ENCODE assay signal across 25 mouse cellular contexts in the genomic region with DNA sequence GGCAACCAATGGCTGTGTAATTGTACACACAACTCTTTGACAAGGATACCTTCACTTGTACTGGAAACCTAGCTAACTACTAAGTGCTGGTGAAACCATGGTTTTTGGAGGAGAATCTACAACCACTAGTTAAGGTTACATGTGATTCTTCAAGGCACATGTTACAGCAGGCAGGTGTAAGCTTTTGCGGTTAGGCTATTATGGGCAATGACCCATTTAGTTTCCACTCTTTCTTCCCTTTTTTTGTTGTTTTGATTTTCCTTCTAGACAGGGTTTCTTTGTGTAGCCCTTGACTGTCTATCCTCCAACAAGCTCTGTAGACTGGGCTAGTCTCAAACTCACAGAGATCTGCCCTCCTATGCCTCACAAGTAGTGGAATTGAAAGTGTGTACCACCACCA. TPM values are rescaled to one million over a fixed set of nuclear protein-coding genes. Genes with fewer than 3 reads are reported as not detected.
A peak's percentile ranks its signal among the peaks of the same experiment; 100 is the strongest.
DNase-seq lines count a peak whose midpoint lies in the region; ATAC-seq and TF ChIP-seq lines count a peak whose summit lies in the region.
"Had no signal": no experiment of that assay in that cellular context is flagged by ENCODE, and none has a peak within 500 bp of the region (broad histone marks: within the 10 kb centered on the region; RNA-seq: fewer than 3 reads in every experiment).

No protein-coding gene starts in this region.

- peaks cover 0 to 30% of the 10 kb centered on the region in 2 experiments; a peak in 2 of 4 replicates for H3K4me1 ChIP-seq in CH12.LX (ENCODE audit: control insufficient read depth in 1 of 2, insufficient read depth in 2 of 2)
- H3K4me1 ChIP-seq in hindbrain, embryonic 13.5 days (replicated peaks), result peaks cover 13% of the 10 kb centered on the region
- H3K4me1 ChIP-seq in intestine, embryonic 15.5 days (replicated peaks), result peaks cover 10% of the 10 kb centered on the region

- peaks cover 0 to 22% of the 10 kb centered on the region in 2 experiments for H3K36me3 ChIP-seq in CH12.LX (replicated peaks in 1 of 2; ENCODE audit: control insufficient read depth in 1 of 2, insufficient read depth in 1 of 2, low read length in 1 of 2)
- H3K36me3 ChIP-seq in hindbrain, embryonic 13.5 days, result no peaks in the 10 kb centered on the region
- no peaks in the 10 kb centered on the region for H3K36me3 ChIP-seq in intestine, embryonic 15.5 days
- H3K36me3 ChIP-seq: embryonic facial prominence, embryonic 13.5 days; embryonic facial prominence, embryonic 15.5 days; forebrain, embryonic 12.5 days had no signal

- peak; percentile 59 for ATAC-seq in neutrophil, adult 5-6 weeks (ENCODE audit: extremely low read depth, insufficient number of reproducible peaks, low FRiP score, poor library complexity, severe bottlenecking)
- no peak for ATAC-seq in hindbrain, embryonic 13.5 days (ENCODE audit: low FRiP score)
- no peak for ATAC-seq in intestine, embryonic 15.5 days
- ATAC-seq: activated CD4-positive, CD25-positive, alpha-beta regulatory T cell, adult 4 months; CD4-positive, CD25-positive, alpha-beta regulatory T cell, adult 4 months; forebrain, embryonic 14.5 days; forebrain, embryonic 16.5 days; Patski had no signal

- no peaks in the 10 kb centered on the region for H3K27me3 ChIP-seq in CH12.LX (replicated peaks)
- H3K27me3 ChIP-seq in hindbrain, embryonic 13.5 days, result 0 out of 2 replicates have a peak, but pooled peaks cover 5% of the 10 kb centered on the region
- H3K27me3 ChIP-seq in intestine, embryonic 15.5 days (replicated peaks), result no peaks in the 10 kb centered on the region
- H3K27me3 ChIP-seq: embryonic facial prominence, embryonic 13.5 days; embryonic facial prominence, embryonic 15.5 days; forebrain, embryonic 12.5 days; Patski had no signal

- dilution Hi-C loops in CH12.LX (cut with MboI; ENCODE audit: extremely low pct_ligation_motif_present, extremely low pct_unique_long_range_greater_than_20kb, low sequenced_read_pairs), result no loop called here

- no peak overlapping the region for H3K4me2 ChIP-seq in CH12.LX (ENCODE audit: insufficient read depth, low read depth, poor library complexity, severe bottlenecking)
- H3K4me2 ChIP-seq in hindbrain, embryonic 13.5 days, result no peak overlapping the region
- H3K4me2 ChIP-seq in intestine, embryonic 15.5 days (replicated peaks), result no peak overlapping the region
- H3K4me2 ChIP-seq: embryonic facial prominence, embryonic 13.5 days; embryonic facial prominence, embryonic 15.5 days; forebrain, embryonic 12.5 days had no signal

- no peak for TF ChIP-seq POLR2A in CH12.LX (IDR thresholded peaks at IDR 0.05; ENCODE audit: low read depth, low read length)

- H3K9me3 ChIP-seq in CH12.LX (replicated peaks; ENCODE audit: low read length), result peaks cover 12% of the 10 kb centered on the region
- H3K9me3 ChIP-seq in hindbrain, embryonic 13.5 days, result no peaks in the 10 kb centered on the region
- no peaks in the 10 kb centered on the region for H3K9me3 ChIP-seq in intestine, embryonic 15.5 days
- H3K9me3 ChIP-seq: embryonic facial prominence, embryonic 13.5 days; embryonic facial prominence, embryonic 15.5 days; forebrain, embryonic 10.5 days; forebrain, embryonic 12.5 days had no signal

- DNase-seq in A20 (ENCODE audit: low read depth, low spot score), result peak; percentile 72
- DNase-seq in CH12.LX (ENCODE audit: extremely low read depth), result peak; percentile 65
- DNase-seq in layer of hippocampus, postnatal 14 days (ENCODE audit: low spot score in 2 of 2), result no peak
- DNase-seq: adrenal gland, postnatal 10 days; adrenal gland, postnatal 25 days; cerebellum, adult 11 months; cerebellum, adult 18-20 months; cerebellum, adult 8-10 months; cerebellum, adult 9-11 months; cerebellum, postnatal 14 days; cerebellum, postnatal 36 days; embryo, embryonic 11 days had no signal

- no peak overlapping the region for H3K4me3 ChIP-seq in CH12.LX (replicated peaks in 1 of 3; ENCODE audit: low read depth in 2 of 3, low read length in 2 of 3, poor library complexity in 1 of 3)
- H3K4me3 ChIP-seq in hindbrain, embryonic 13.5 days, result no peak overlapping the region
- no peak overlapping the region for H3K4me3 ChIP-seq in intestine, embryonic 15.5 days (replicated peaks)
- H3K4me3 ChIP-seq: embryonic facial prominence, embryonic 13.5 days; embryonic facial prominence, embryonic 15.5 days; erythroblast, embryonic 14.5 days; forebrain, embryonic 10.5 days; forebrain, embryonic 12.5 days had no signal

- H3K9ac ChIP-seq in CH12.LX (ENCODE audit: insufficient read depth, low read depth), result no peak overlapping the region
- no peak overlapping the region for H3K9ac ChIP-seq in hindbrain, embryonic 13.5 days
- H3K9ac ChIP-seq in intestine, embryonic 15.5 days, result no peak overlapping the region
- H3K9ac ChIP-seq: embryonic facial prominence, embryonic 13.5 days; embryonic facial prominence, embryonic 15.5 days; forebrain, embryonic 12.5 days had no signal

- TF ChIP-seq CTCF in CH12.LX (conservative IDR thresholded peaks at IDR 0.05 in 1 of 2, IDR thresholded peaks at IDR 0.05 in 1 of 2; ENCODE audit: low read depth in 2 of 2, low read length in 2 of 2), result no peak

- peak; percentile 90 for TF ChIP-seq EP300 in CH12.LX (IDR thresholded peaks at IDR 0.05; ENCODE audit: low read length)

- H3K27ac ChIP-seq in CH12.LX (ENCODE audit: insufficient read depth, low read depth), result no peak overlapping the region
- H3K27ac ChIP-seq in hindbrain, embryonic 13.5 days, result no peak overlapping the region
- H3K27ac ChIP-seq in intestine, embryonic 15.5 days, result no peak overlapping the region
- H3K27ac ChIP-seq: embryonic facial prominence, embryonic 13.5 days; embryonic facial prominence, embryonic 15.5 days; forebrain, embryonic 10.5 days; forebrain, embryonic 12.5 days had no signal

- in situ Hi-C loops in CH12.LX (cut with MboI; ENCODE audit: low pct_ligation_motif_present, low pct_unique_long_range_greater_than_20kb, low sequenced_read_pairs), result no loop called here

- no peak for TF ChIP-seq RAD21 in CH12.LX (IDR thresholded peaks at IDR 0.05; ENCODE audit: low read depth, low read length)

- H3K79me2 ChIP-seq in CH12.LX (replicated peaks; ENCODE audit: control insufficient read depth, extremely low read depth, insufficient read depth, poor library complexity, severe bottlenecking), result no peaks in the 10 kb centered on the region

- 100% methylated on average over 1 of the region's 1 CpGs for WGBS in hindbrain, embryonic 13.5 days
- 97% methylated on average over 1 of the region's 1 CpGs for WGBS in intestine, embryonic 15.5 days

TF ChIP-seq in CH12.LX, 34 proteins besides CTCF, POLR2A, EP300 and RAD21 (continues in another document):
- no peak for TF ChIP-seq UBTF (IDR thresholded peaks at IDR 0.05; ENCODE audit: low read depth, low read length)
- no peak for TF ChIP-seq GABPA (IDR thresholded peaks at IDR 0.05; ENCODE audit: insufficient replicate concordance, low read depth, low read length)
- no peak for TF ChIP-seq ZNF384 (IDR thresholded peaks at IDR 0.05; ENCODE audit: low read depth, low read length)
- no peak for TF ChIP-seq PAX5 (IDR thresholded peaks at IDR 0.05; ENCODE audit: low read length)
- peak; percentile 54; the same call in 1 of the 2 replicates for TF ChIP-seq ETS1 (conservative IDR thresholded peaks at IDR 0.05; ENCODE audit: low read depth, low read length)
- TF ChIP-seq CHD1 (IDR thresholded peaks at IDR 0.05; ENCODE audit: low read depth, low read length), result no peak
- TF ChIP-seq CHD2 (IDR thresholded peaks at IDR 0.05; ENCODE audit: low read length), result no peak
- TF ChIP-seq JUN (IDR thresholded peaks at IDR 0.05; ENCODE audit: insufficient read depth, low read depth, low read length), result no peak
- no peak for TF ChIP-seq USF1 (IDR thresholded peaks at IDR 0.05; ENCODE audit: low read depth, low read length)
- no peak for TF ChIP-seq E2F4 (IDR thresholded peaks at IDR 0.05; ENCODE audit: insufficient replicate concordance, low read depth, low read length)
- TF ChIP-seq KAT2A (IDR thresholded peaks at IDR 0.05; ENCODE audit: insufficient replicate concordance, low read length), result no peak
- no peak for TF ChIP-seq NELFE (IDR thresholded peaks at IDR 0.05; ENCODE audit: low read depth, low read length)
- TF ChIP-seq IRF4 (IDR thresholded peaks at IDR 0.05; ENCODE audit: low read depth, low read length), result peak; percentile 72; the same call in 1 of the 2 replicates
- TF ChIP-seq MXI1 (IDR thresholded peaks at IDR 0.05; ENCODE audit: low read depth, low read length), result no peak
- TF ChIP-seq RCOR1 (conservative IDR thresholded peaks at IDR 0.05; ENCODE audit: low read depth, low read length), result peak; percentile 67; the same call in 1 of the 2 replicates
- TF ChIP-seq ZC3H11A (IDR thresholded peaks at IDR 0.05; ENCODE audit: low read depth, low read length), result no peak
- TF ChIP-seq BHLHE40 (IDR thresholded peaks at IDR 0.05; ENCODE audit: low read depth, low read length), result peak; percentile 81
- peak; percentile 76; the same call in 1 of the 2 replicates for TF ChIP-seq MAFK (IDR thresholded peaks at IDR 0.05; ENCODE audit: insufficient replicate concordance, low read length)
- no peak for TF ChIP-seq ELF1 (IDR thresholded peaks at IDR 0.05; ENCODE audit: low read depth, low read length)
- no peak for TF ChIP-seq ZMIZ1 (IDR thresholded peaks at IDR 0.05; ENCODE audit: low read depth, low read length)
- peak; percentile 91 for TF ChIP-seq MEF2A (IDR thresholded peaks at IDR 0.05; ENCODE audit: borderline replicate concordance, low read depth, low read length)
- TF ChIP-seq JUND (conservative IDR thresholded peaks at IDR 0.05; ENCODE audit: low read depth, low read length), result peak; percentile 39; the same call in 1 of the 2 replicates
- peak; percentile 97 for TF ChIP-seq MYC (IDR thresholded peaks at IDR 0.05; ENCODE audit: low read depth, low read length)
- TF ChIP-seq HCFC1 (IDR thresholded peaks at IDR 0.05; ENCODE audit: low read depth, low read length), result no peak
- TF ChIP-seq MAX (IDR thresholded peaks at IDR 0.05; ENCODE audit: low read length), result peak; percentile 93
- TF ChIP-seq ZKSCAN1 (IDR thresholded peaks at IDR 0.05; ENCODE audit: borderline replicate concordance, low read depth, low read length), result no peak
- TF ChIP-seq USF2 (conservative IDR thresholded peaks at IDR 0.05; ENCODE audit: low read depth, low read length), result no peak
- 0 out of 2 replicates have a peak, but pooled peaks have one; percentile 31 for TF ChIP-seq SIN3A (IDR thresholded peaks at IDR 0.05; ENCODE audit: low read length)

RNA-seq across cellular contexts. Expression of gene Zfp810, which starts 17.1 kb away (rescaled TPM):
- 7.1 and 7.2 TPM in 2 replicates for total RNA-seq in CH12.LX (2012; rRNA removed)
- 7.5 and 9.7 TPM in 2 replicates for total RNA-seq in CH12.LX (2014; rRNA removed)
- 4.0 and 4.3 TPM in 2 replicates for polyA plus RNA-seq in CH12.LX (2012; ENCODE audit: insufficient read length, low read depth)
- 13.9 and 20.4 TPM in 2 replicates for total RNA-seq in neutrophil, adult 5-6 weeks (2017)
- 36.0 and 40.6 TPM in 2 replicates for polyA plus RNA-seq in hindbrain, embryonic 13.5 days (2015; fragmentation: Nextera tagmentation; extraction: Ambion mirVana)
- total RNA-seq in layer of hippocampus, postnatal 14 days (2021), result 10 to 100 TPM; 16.0 to 22.6 TPM
- polyA plus RNA-seq in intestine, embryonic 15.5 days (2015; fragmentation: Nextera tagmentation; extraction: Ambion mirVana), result 12.4 and 13.3 TPM in 2 replicates

Comparison
In these comparisons a context has a peak if more than half of its experiments do, and no peak if none do; other contexts are left out.
1. DNase-seq: peak in A20 (single experiment) and CH12.LX (single experiment); none in layer of hippocampus, postnatal 14 days (0 of 2).